Mouse (Mus musculus): ENCODE measurements around the gene Cdca5.

Cdca5 gene

GRCm38 (mm10) chr19:6061641-6062302, 23.0 kb upstream of the Cdca5 start:
- DNase-seq (ENCODE audit: low read depth), result peak; percentile 74

- DNase-seq (ENCODE audit: low read depth), result no peak
Measured at GRCm38 (mm10) chr19:6062418-6062817, 22.4 kb upstream of the Cdca5 start.

DNA sequence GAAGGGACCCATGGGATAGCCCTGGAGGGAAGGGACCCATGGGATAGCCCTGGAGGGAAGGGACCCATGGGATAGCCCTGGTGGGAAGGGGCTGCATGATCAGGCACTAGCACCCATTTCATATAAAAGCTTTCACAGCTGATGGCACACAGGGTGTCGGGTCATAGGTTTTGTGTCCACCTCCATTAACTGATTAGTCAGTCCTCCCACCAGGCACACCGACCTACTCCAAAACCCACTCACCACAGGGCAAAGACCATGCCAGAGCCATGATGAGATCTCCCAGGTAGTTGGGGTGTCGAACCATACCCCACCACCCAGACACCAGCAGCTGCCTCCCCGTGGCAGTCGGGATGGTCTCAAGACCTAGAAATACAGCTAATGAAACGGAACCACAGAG, 21.7 kb upstream of the Cdca5 start:
- DNase-seq (ENCODE audit: low read depth), result no peak

GRCm38 (mm10) chr19:6066571-6066970, 18.2 kb upstream of the Cdca5 start:
- no peak for DNase-seq (ENCODE audit: low read depth)

DNA sequence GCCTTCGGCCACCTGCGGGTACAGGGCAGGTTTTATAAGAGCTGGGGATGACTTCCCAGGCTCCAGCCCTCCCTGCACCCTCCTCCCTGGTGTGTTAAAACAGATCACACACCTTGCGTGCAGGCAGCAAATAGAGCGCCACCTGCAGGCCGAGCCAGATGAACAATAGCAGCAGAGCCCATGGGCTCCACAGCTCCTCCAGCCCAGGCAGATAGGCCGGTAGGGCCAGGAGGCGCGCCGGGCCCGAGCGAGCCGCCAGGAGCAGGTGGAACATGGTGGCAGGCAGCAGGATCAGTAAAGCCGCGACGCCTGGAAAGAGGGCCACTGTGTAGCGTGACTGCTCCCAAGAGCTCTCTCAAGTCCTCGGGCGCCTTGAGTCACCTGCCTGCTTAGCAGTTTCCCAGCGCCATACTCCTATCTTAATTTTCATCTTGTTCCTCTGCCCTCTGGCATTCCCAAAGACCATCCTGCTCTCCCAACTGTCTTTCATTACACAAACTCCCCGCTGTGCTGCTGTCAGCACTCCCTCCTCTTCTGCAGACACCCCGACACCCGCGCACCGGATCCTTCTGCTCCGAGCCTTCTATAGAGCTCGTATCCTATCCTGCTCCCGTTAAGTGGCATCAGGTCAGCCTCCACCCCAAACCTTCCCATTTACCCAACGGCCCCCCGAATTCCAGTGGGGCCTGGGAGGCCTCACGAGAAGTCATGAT, 17.6 kb upstream of the Cdca5 start:
- peak; percentile 93 for DNase-seq (ENCODE audit: low read depth)

GRCm38 (mm10) chr19:6067724-6068415, 16.9 kb upstream of the Cdca5 start, which contains the start of gene Tm7sf2:
TSS of gene Tm7sf2 (minus strand) at chr19:6068373.
- peak; percentile 91 for DNase-seq (ENCODE audit: low read depth)

DNA sequence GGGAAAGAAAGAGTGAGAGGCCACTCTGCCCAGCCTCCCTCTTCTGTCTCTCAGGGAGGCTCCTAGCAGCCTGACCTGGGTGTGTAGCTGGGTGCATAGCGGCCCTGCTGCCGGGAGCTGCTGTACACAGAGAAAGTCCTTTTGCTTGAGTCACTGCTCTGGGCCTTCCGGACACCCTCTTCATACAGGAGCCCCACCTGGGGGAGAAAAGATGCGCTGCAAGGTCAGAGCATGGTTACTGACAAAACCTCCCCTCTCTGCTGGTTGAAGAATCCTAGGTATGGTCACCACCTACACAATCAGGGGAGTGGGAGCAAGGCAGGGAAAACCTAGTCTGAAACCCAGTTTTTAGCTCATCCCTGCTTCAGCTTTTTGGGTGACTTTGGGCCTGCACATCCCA, 15.8 kb upstream of the Cdca5 start:
- DNase-seq (ENCODE audit: low read depth), result no peak

DNA sequence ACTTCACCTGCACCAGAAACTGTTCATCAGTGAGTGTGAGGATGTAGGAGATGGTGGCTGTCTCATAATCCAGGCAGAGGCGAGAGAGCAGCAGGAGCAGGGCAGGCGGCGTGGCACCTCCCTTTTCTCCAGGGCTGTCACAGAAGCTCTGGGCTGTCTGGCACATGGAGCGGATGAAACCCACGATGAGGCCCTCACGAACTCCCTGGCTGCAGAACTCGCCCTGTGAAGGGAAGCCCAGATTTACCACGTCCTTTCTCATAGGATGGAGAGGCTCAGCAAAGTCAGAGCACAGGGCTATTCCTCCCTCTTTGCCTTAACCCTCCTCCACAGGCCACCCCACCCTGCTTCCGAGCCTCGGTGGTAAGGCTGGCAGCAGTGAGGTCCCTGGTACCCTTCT, 14.9 kb upstream of the Cdca5 start:
- DNase-seq (ENCODE audit: low read depth), result no peak

DNA sequence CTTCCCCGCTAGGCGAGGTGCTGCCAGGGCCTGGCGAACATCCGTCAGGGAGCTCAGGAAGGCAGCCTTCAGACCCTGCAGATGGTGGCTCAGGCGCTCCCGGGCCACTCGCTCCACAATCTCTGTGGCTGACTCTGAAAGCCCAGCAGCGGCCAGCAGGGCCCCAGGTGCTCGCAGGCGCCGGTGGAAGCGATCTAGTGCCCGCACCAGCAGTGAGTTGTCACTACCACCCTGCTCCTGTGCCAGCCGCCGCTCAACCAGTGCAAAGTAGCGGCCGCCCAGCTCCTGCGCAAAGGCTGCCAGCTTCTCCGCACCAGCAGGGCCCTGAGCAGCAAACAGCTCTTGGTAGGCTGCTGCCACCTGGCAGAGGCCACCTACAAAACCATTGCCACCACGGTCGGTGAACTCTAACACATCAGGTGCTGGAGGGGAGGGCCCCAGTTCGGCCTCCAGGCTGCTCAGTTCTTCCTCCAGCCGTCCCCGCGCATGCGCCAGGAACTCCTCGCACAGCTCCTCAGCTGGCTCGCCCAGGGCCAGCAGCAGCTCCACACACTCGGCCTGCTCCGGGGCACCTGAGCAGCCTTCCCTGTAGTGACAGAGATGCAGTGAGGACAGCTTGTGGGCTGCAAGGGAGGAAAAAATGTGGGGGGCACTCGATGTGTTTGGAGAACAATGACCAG, 14.1 kb upstream of the Cdca5 start:
- DNase-seq (ENCODE audit: low read depth), result peak; percentile 55

GRCm38 (mm10) chr19:6071261-6071660, 13.5 kb upstream of the Cdca5 start:
- DNase-seq (ENCODE audit: low read depth), result no peak

DNA sequence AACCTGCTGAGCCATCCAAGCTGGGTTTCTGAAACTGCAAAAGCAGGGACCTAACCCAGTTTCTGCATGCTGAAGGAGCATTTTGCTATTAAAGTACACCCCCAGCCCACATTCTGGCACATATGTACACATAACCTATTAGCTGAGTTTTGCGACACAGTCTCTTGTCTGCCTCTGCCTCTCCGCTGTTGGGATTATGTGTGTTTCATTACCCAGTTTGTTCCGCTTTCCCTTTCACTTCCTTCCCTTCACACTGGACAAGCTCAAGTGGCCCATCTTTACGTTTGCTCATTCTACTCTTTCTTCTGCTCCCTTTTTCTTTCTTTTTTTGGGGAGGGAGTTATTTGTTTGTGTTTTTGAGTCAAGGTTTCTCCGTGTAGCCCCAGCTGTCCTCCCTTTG, 10.9 kb upstream of the Cdca5 start:
- no peak for DNase-seq (ENCODE audit: low read depth)

DNA sequence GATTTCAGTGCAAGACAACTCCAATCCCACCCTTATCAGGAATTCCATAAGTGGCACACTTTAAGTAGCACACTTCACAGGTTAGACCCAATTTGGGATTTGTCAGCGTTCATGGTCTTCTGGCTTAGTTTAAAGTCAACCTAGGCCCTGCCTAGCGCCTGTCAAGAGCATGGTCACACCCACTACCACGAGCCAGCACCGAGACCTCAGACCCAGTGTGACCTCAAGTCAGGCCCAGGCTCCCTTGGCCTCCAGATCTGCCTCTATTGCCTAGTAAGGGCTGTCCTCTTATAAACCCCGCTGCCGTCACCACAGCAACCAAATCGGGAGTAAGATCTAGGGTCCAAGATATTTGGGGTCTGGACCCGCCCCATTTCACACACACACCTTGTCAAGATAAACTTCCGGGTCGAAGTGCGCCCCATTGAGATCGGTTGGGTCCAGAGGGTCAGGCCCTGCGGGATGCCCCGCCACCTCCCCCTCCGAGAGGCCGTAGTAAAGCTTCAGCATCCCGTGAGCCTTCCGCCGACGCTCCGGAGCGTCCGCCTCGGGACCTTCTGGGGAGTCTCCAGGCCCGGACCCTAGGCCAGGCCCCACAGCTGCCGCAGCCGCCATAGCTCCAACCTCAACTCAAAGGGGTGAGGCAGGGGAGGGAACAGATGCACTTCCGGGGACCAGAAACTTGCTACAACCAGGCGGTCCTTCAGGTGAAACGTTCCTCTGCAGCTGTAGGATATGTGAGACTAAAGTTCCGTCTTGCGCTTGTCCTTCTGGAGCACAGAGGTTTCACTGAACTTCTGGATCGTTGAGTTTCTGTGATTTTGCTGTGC, 8.0 kb upstream of the Cdca5 start, which contains the start of gene Vps51:
TSS of gene Vps51 (minus strand) at position 668 of the 830 bp plus-strand sequence.
- DNase-seq (ENCODE audit: low read depth), result peak; percentile 94

- DNase-seq (ENCODE audit: low read depth), result no peak
Measured at GRCm38 (mm10) chr19:6079983-6080480, 4.8 kb upstream of the Cdca5 start, which contains the start of gene Tmem262. TSS of gene Tmem262 (plus strand) at chr19:6080033.

DNA sequence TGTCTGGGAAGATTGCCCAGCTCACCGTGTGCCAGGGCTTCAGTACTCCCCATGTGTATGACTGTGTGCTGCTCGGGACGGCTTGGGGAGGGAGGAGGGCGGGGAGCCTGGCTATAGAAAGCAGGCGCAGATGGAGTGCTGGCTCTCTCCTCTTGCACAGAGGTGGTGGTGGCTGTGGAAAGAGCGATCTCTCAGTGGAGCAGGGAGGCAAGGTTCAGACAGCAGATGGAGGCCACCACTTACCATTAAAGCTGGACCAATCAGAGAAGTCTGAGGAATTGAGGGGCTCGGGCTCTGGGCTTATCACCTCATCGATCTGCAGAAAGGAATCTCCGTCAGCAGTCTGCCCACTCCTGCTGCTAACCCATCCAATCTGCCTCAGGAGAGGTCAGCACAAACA, 2.6 kb upstream of the Cdca5 start, which contains the start of gene Gm28374:
TSS of gene Gm28374 (minus strand) at position 101 of the 400 bp plus-strand sequence.
- no peak for DNase-seq (ENCODE audit: low read depth)

DNA sequence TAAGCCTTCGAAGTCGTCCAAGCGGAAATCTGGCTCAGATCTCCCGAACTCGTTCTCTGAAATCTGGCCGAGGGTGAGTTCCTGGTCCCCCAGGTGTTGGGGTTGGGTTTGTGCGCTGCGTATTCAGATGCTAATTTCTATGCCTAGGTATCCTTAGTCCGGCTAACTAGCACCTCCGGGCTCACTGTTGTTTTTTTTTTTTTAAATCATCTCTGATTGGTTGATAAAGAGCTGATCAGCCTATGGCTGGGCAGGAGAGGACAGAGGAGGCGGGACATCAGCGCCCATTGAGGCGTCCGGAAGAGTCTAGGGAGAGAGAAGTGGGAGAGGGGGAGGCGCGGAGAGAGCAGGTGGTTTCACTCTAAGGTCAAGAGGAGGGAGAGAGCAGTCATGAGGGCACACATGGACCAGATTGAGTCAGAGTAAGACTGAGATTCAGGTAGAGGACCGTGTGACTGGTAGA, 665 bp downstream of the Cdca5 start:
- DNase-seq (ENCODE audit: low read depth), result peak; percentile 84

DNA sequence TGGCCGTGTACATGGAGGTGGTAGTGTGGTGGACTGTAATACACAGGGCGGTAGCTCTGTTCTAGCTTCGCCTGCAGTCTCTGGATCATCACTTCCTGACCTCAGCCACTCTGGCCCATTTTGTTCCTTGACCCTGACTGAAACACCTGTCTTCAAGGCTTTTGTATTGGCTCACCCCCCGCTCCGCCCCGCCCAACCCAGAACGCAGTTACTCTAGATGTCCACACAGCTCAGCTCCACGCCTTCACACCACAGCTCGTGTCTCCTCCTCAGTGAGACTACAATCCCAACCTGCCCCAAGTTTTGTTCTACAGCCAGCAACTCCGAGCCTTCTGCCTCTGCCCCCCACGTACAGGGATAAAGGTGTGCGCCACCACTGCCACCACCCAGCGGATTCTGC, 4.1 kb downstream of the Cdca5 start:
- no peak for DNase-seq (ENCODE audit: low read depth)

GRCm38 (mm10) chr19:6094119-6094518, 9.3 kb downstream of the Cdca5 start, which contains the start of gene AC131692.1:
TSS of gene AC131692.1 (plus strand) at chr19:6094419.
- no peak for DNase-seq (ENCODE audit: low read depth)

DNA sequence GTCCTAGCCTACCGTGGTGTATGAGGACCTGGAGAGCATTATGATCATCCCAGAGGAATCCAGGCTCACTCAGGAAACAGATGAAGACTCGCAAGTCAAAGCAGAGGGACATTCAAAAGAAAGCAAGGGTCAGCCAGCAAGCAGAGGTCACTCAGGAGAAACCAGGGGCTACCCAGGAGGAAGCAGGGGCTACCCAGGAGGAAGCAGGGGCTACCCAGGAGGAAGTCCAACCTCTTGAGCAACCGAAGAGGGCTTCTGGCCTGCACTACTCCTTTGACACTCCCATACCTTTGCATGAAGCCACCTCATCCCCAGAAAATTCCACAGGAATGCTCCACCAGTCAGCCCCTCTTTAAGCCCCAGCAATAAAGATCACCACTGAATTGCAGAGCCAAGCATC, 13.1 kb downstream of the Cdca5 start:
- no peak for DNase-seq (ENCODE audit: low read depth)

DNA sequence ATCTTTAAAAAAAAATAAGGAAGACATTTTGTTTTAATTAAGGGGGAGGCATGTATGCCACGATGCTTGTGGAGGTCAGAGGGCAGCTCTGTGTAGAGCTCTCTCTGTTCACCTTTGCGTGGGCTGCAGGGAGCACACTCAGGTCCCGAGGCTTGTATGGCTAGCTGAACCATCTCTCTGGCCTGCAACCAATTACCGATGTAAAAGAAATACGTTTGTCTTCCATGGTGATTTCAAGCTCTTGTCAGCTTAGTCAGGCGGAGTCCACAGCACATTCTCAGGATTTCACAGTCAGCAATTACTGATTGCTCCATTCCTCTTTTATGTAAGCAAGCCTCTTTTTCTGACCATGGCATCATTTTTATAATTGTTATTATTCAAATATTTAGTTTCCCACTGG, 16.4 kb downstream of the Cdca5 start:
- DNase-seq (ENCODE audit: low read depth), result no peak

DNA sequence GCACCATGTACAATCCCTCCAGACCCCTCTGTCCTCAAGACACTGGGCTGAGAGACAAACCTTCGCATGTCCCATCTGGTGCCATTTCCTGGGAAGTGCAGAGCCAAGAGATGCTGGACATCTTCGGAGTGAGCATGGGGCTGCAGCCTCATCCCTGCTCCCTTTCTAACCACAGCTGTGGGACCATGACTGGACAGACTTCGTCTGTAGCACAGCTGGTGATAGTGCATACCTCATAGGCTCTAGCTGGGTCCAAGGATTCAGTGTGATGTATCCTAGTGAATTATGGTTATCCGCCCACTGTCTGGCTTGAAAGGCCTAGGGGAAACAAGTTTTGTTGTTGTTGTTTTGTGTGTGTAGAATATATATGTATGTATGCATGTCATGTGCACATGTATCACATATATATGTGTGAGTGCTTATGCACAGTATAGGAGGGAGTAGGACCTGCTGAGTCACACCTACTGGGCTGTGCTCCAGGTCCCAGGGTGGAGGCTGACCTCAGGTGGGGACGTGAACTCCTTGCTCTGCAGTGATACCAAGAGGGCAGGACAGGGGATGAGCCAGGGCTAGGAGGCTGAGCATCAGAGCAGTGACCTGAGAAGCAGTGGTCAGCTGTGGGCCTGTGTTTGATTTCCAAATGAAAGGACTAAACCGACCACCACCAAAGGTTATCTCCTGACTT, 17.5 kb downstream of the Cdca5 start:
- DNase-seq (ENCODE audit: low read depth), result no peak
